Mouse (Mus musculus): ENCODE results near the gene D630045J12Rik.

The D630045J12Rik gene

GRCm38 (mm10) chr6:38192952-38193351, 60.9 kb downstream of the D630045J12Rik start:
- no peak for ATAC-seq (ENCODE audit: low TSS enrichment)

- no peak for ATAC-seq (ENCODE audit: low TSS enrichment)
Observed at GRCm38 (mm10) chr6:38186312-38186950, 67.4 kb downstream of the D630045J12Rik start.

GRCm38 (mm10) chr6:38184791-38185190, 69.0 kb downstream of the D630045J12Rik start:
- ATAC-seq (ENCODE audit: low TSS enrichment), result no peak

GRCm38 (mm10) chr6:38181756-38182318, 72.0 kb downstream of the D630045J12Rik start:
- ATAC-seq (ENCODE audit: low TSS enrichment), result no peak

DNA sequence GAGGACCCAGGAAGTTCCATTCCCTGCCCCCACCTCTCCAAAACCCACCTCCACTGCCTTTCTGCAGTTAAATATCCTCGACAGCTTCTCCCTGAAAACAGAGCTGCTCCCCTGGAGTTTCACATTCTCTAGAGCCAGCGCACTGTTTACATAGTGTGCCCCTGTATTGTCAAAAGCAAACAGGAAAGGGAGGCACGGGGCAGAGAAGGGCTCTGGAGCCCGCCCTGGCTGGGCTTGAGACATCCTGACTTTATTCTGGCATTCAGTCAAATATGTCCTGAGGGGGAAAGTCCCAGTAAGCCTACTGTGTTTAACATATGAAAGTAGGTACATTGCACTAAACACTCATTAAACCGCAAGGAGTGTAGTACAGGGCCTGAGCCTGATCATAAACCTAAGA, 73.1 kb downstream of the D630045J12Rik start:
- ATAC-seq (ENCODE audit: low TSS enrichment), result no peak

DNA sequence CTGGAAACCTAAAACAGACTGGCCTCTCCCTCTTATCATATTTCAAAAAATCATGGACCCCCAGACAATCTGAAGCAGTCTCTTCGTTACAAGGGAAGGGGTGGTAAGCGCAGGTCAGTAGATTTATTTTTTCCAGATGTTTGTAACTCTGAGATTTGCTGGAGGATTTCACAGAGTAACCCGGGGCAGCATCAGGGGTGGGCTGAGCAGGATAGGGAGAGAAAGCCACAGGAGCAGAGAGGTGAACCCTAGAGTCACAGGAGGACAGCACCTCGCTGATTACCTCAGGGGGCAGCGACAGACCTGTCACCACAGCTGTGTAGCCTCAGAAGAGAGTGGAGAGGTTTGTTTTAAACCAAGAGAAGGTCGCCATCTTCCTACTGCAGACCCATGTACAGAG, 88.4 kb downstream of the D630045J12Rik start:
- no peak for ATAC-seq (ENCODE audit: low TSS enrichment)

DNA sequence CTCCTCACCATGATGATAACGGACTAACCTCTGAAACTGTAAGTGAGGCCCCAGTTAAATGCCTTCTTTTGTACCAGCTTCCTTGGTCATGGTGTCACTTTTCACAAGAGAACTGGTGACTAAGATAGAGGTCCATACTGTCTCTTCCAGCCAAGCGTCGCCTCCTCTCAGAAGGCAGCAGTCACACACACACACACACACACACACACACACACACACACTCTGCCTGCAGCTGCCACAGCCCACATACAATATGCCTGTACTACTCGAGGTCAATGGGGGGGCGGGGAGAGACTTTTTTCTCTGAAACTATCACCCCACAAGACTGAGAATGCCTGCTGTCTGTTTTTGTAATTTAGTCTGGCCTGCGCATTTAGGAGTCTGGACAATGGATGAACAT, 89.1 kb downstream of the D630045J12Rik start:
- ATAC-seq (ENCODE audit: low TSS enrichment), result peak; percentile 62

DNA sequence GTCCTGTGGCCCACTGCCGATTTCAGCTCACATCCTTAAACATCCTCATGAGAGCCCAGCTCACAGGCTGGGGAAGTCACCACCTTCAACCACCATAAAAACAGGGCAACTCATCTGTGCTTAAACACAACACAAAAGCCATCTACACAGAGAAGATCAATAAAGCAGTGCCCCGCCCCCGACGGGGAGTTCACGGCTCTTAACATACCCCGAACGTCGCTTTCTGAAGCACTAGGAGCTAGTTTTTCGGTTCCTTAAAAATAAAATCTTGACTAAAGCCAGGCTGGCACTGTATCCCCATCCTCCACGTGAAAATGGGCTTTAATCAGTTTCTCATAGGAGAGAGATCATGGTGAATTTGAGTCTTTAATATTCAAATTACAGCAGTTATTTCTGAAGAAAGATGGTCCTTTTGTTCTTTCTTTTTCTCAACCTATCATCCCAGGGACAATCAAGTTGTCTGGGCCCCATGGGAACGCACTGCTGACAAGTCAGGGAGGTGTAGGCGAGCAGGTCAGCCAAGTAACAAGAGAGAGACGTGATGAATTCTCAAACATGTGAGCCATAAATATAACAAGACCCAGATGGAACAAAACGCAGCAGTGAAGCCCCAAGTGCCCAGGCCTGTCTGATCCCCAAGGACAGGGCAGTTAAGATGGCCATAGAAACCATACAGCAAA, 90.8 kb downstream of the D630045J12Rik start:
- no peak for ATAC-seq (ENCODE audit: low TSS enrichment)

GRCm38 (mm10) chr6:38160556-38160955, 93.3 kb downstream of the D630045J12Rik start:
- no peak for ATAC-seq (ENCODE audit: low TSS enrichment)

- ATAC-seq (ENCODE audit: low TSS enrichment), result peak; percentile 59
Observed at GRCm38 (mm10) chr6:38160102-38160501, 93.7 kb downstream of the D630045J12Rik start.

- no peak for ATAC-seq (ENCODE audit: low TSS enrichment)
Observed at GRCm38 (mm10) chr6:38159576-38159975, 94.2 kb downstream of the D630045J12Rik start.

- no peak for ATAC-seq (ENCODE audit: low TSS enrichment)
Observed at GRCm38 (mm10) chr6:38157925-38158324, 95.9 kb downstream of the D630045J12Rik start.

DNA sequence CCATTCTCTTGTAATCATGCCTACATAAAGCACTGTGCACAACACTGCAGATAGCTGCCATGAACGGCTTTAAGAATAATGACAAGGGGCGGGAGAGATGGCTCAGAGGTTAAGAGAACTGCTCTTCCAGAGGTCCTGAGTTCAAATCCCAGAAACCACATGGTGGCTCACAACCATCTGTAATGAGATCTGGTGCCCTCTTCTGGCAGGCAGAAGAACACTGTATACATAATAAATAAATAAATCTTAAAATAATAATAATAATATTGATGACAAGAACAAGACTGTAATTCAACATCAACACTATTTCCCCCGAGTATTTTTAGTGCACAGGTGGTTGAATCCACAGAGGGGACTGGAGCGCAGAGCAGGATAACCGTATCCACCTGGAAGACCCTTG, 97.6 kb downstream of the D630045J12Rik start:
- no peak for ATAC-seq (ENCODE audit: low TSS enrichment)

DNA sequence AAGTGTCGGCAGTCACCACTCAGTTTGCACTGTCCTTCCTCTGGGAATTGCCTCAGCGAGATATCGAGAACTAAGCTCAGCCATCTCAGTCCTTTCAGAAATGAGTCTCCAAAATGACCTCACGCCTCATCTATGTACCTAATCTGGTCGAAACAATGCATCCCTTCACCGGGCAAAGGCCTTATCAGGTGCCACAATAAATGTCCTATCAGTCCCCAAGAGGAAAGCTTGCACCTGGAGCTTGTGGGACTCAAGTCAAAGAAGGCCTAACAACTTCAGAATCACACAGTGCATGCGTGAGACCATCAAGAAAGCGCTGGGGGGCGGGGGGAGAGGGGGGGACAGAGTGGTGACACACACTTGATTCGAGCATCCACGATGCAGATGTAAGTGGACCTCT, 101.5 kb downstream of the D630045J12Rik start:
- no peak for ATAC-seq (ENCODE audit: low TSS enrichment)

DNA sequence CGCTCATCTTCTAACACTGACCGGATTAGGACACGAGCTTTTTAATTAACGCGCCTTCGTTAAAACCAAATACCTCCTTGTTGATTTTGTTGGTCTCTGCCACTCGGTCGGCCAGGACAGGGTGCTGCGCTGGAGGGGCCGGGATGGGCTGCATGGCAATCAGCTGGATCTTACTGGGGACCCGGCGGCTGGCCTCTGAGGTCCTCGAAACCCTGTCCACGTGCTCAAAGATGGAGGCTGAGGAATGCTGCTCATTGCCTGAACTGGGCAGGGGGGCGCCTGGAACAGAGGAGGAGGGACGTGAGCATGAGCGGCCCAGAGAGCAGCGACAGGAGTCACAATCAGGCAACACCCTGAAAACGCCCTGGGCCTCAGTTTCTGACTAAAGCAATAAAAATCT, 104.3 kb downstream of the D630045J12Rik start:
- ATAC-seq (ENCODE audit: low TSS enrichment), result no peak

GRCm38 (mm10) chr6:38148626-38149025, 105.2 kb downstream of the D630045J12Rik start:
- ATAC-seq (ENCODE audit: low TSS enrichment), result no peak

DNA sequence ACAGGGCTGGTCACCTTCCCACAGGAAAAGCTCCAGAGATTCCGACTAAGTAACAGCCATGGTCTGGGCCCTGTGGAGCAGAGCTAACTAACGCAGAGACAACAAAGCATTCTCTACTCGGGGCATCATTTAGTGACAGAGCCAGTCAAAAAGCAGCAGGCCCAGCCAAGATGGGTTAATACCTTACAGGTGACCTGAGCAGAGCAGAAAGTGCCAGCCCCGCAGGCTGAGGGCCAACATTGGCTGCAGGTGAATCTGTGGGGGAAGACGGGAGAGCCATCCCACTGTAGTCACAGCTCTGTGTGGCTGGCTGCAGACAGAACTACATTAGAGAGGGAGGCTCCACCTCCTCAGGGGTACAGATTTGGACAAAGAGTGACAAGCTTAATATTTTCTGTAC, 106.5 kb downstream of the D630045J12Rik start:
- no peak for ATAC-seq (ENCODE audit: low TSS enrichment)

DNA sequence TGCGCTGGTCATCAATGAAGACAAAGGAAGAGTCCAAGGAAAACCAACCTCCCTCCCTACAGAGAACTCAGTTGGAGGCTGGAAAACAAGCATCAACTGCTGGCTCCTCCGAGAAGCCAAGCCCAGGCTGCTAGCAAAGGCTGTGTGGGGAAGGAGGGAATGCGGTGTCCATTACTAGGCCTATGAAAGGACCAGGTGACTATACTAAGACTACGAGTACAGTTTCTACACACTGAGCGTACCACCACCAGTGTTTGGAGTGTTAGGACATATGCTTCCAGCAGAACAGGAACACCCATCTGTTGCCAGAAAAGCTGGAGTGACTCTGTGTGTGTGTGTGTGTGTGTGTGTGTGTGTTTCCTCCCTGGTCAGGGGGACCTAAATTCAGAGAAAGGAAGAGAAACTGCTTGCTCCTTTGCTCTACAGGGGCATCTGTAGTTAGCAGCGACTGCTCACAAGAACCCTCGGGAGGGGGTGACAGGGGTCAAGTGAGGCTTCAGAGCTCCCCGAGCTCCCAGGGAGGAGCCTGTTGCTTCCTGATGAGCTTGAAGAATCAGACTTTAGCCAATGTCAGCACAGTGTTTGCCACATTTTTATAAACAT, 108.2 kb downstream of the D630045J12Rik start:
- ATAC-seq (ENCODE audit: low TSS enrichment), result peak; percentile 57

DNA sequence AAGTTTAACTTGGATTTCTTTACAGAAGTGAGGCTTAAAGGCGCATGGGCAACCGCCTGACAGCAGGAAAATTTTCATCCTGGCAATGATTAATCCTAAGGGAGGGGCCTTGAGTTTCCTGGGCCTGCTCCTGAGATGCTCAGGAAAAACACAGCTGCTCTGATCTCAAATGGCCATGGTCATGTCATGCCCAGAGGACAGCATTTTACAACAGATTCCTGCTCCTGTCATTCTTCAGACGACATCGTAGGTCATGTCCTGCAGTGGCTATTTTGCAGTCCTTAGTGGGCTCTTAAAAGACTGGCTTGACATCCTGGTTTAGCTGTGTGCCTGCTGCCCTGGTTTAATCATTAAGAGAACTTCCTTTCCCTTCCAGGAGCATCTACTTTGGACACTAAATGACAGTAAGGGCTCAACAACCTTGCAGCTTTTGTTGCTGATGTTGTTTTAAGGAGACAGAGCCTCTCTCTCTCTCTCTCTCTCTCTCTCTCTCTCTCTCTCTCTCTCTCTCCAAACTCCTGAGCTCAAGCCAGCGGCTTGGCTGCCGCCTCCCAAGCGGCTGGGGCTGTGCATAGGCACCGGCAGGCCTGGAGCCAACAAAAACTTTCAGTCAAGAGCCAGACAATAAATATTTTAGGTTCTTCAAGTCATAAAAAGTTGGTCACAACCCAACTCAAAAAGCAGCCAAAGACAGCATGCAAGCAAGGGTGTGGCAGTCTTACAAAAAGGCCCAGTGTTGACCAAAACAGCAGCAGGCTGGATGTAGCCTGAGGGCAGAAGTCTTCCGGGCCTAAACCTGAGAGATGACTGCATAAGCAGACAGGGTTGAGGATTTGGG, 109.4 kb downstream of the D630045J12Rik start:
- peak; percentile 42; the same call in 1 of the 2 replicates for ATAC-seq (ENCODE audit: low TSS enrichment)

DNA sequence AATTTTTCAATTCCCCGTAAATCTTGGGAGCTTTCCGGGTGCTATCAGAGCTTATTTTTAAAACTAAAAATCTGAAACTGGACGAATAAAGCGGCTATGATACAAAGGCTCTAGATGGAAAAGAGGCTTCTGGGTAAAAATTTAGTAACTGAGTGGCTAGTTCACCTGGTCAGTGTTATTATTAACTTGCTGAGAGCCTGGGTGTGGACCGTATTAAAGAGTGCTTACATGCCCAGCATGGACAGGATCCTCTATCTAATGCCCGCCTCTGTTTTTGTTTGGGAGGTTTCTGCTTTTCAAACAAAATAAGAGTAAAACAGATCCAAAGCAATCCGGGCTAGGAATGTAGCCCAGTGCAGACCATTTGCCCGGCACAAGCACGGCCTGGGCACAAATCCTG, 113.4 kb downstream of the D630045J12Rik start:
- no peak for ATAC-seq (ENCODE audit: low TSS enrichment)

DNA sequence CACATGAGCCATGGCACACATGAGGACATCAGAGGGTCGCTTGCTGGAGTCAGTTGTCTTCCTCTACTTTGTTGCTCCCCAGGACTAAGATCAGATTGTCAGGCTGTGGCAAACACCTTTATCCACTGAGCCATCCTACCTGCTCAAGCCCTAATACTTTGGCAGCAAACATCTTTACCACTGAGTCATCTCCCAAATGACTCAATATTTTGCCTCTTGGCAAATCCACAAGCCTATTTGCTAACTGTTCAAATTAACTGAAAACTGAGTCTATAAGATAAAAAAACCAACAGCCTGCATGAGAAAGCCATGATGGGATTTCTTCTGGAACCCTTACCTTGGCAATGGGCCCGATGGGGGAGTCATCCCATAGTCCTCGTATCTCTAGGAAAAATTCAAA, 114.7 kb downstream of the D630045J12Rik start:
- ATAC-seq (ENCODE audit: low TSS enrichment), result no peak
